Mouse (Mus musculus): ENCODE data around the gene Pelp1. TPM values are rescaled to one million over a fixed set of nuclear protein-coding genes. Genes with fewer than 3 reads are reported as not detected.

Pelp1 gene
- polyA plus RNA-seq, 1 experiment from 2014 or later = 34.9 TPM

DNA sequence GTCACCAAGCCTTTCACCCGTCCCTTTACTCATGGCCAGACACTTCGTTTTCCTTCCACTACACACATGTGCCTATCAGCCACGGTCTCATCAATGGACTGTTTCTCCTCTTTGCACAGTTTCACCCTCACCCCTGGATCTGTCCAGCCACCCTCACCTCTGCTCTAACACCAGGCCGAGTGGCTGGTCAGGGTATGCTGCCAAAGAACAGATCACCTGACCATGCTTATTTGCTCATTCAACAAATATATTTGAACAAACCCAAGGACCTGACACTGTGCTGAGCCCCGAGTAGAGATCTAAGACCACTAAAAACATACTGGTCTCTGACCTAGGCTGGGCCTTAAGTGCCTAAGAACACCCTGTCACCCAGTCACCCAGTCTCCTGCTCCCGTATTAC is 34.8 kb upstream of the Pelp1 start:
- H3K27me3 ChIP-seq (ENCODE audit: control insufficient read depth, insufficient read depth, low read length) = no peaks in the 10 kb centered on the region
- no peak overlapping the region for H3K4me3 ChIP-seq (ENCODE audit: low read depth, low read length)
- H3K9ac ChIP-seq (replicated peaks; ENCODE audit: low read length) = no peak overlapping the region
- no peak for ATAC-seq (replicated peaks; ENCODE audit: insufficient number of reproducible peaks, low FRiP score, low TSS enrichment, low read depth)
- DNase-seq (ENCODE audit: low spot score) = no peak
- H3K36me3 ChIP-seq (replicated peaks; ENCODE audit: control insufficient read depth, insufficient read depth, low read depth, low read length) = no peaks in the 10 kb centered on the region
- no peaks in the 10 kb centered on the region for H3K9me3 ChIP-seq (replicated peaks; ENCODE audit: control insufficient read depth, low read length)
- H3K4me1 ChIP-seq (ENCODE audit: control insufficient read depth, insufficient read depth, low read length) = no peaks in the 10 kb centered on the region
- no peak overlapping the region for H3K4me2 ChIP-seq (ENCODE audit: low read depth, low read length)
- H3K27ac ChIP-seq (replicated peaks; ENCODE audit: low read depth, low read length) = no peak overlapping the region
- WGBS = 79% methylated on average over 6 of the region's 6 CpGs

DNA sequence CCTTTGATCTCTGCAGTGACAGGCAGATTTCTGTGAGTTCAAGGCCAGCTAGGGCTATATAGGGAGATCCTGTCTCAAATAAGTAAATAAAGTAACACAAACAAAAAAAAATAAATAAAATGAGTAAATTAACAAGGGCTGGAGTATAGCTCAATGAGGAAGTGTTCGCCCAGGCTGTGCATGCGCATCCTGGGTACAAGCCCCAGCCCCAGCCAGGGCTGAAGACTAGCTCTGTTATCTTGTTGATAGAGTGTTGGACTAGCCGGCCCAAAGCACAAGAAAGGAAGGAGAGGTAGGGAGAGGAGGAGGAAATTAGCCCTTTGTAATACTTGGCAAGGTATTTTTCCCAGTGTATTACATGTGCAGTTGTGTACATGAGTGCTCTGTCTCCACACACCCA is 34.1 kb upstream of the Pelp1 start:
- H3K36me3 ChIP-seq (replicated peaks; ENCODE audit: control insufficient read depth, insufficient read depth, low read depth, low read length) = no peaks in the 10 kb centered on the region
- no peaks in the 10 kb centered on the region for H3K27me3 ChIP-seq (ENCODE audit: control insufficient read depth, insufficient read depth, low read length)
- 91% methylated on average over 3 of the region's 3 CpGs for WGBS
- DNase-seq (ENCODE audit: low spot score) (no peak), ATAC-seq (replicated peaks; ENCODE audit: insufficient number of reproducible peaks, low FRiP score, low TSS enrichment, low read depth) (no peak)
- no peak overlapping the region for H3K4me2 ChIP-seq (ENCODE audit: low read depth, low read length)
- H3K4me3 ChIP-seq (ENCODE audit: low read depth, low read length) = no peak overlapping the region
- H3K9me3 ChIP-seq (replicated peaks; ENCODE audit: control insufficient read depth, low read length) = no peaks in the 10 kb centered on the region
- H3K4me1 ChIP-seq (ENCODE audit: control insufficient read depth, insufficient read depth, low read length) = no peaks in the 10 kb centered on the region
- H3K27ac ChIP-seq (replicated peaks; ENCODE audit: low read depth, low read length) = no peak overlapping the region
- no peak overlapping the region for H3K9ac ChIP-seq (replicated peaks; ENCODE audit: low read length)

DNA sequence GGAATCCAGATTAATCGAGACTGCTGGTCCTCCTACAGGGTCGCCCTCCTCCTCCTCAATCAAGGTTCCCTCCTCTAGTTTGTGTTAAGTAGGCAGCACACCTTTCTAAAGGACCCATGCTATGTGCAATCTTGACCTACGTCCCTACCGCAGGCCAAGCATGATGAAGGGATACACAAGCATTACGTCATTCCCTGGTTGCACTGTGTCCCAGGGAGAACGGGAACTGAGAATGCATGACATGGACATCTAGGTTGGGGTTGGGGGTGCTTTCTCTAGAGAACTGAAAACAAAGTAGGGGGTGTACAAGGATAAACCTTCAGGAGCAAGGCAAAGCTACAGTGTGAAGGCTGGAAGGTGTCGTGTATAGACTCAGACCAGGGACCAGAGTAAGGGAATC is 32.1 kb upstream of the Pelp1 start:
- Histone ChIP-seq H3K36me3 (replicated peaks; ENCODE audit: control insufficient read depth, insufficient read depth, low read depth, low read length) (no peaks in the 10 kb centered on the region), H3K9me3 (replicated peaks; ENCODE audit: control insufficient read depth, low read length) (no peaks in the 10 kb centered on the region), H3K4me3 (ENCODE audit: low read depth, low read length) (no peak overlapping the region), H3K27me3 (ENCODE audit: control insufficient read depth, insufficient read depth, low read length) (no peaks in the 10 kb centered on the region), H3K27ac (replicated peaks; ENCODE audit: low read depth, low read length) (no peak overlapping the region), H3K4me1 (ENCODE audit: control insufficient read depth, insufficient read depth, low read length) (no peaks in the 10 kb centered on the region), H3K4me2 (ENCODE audit: low read depth, low read length) (no peak overlapping the region), H3K9ac (replicated peaks; ENCODE audit: low read length) (no peak overlapping the region)
- ATAC-seq (replicated peaks; ENCODE audit: insufficient number of reproducible peaks, low FRiP score, low TSS enrichment, low read depth) (no peak), DNase-seq (ENCODE audit: low spot score) (no peak)
- 94% methylated on average over 7 of the region's 7 CpGs for WGBS

DNA sequence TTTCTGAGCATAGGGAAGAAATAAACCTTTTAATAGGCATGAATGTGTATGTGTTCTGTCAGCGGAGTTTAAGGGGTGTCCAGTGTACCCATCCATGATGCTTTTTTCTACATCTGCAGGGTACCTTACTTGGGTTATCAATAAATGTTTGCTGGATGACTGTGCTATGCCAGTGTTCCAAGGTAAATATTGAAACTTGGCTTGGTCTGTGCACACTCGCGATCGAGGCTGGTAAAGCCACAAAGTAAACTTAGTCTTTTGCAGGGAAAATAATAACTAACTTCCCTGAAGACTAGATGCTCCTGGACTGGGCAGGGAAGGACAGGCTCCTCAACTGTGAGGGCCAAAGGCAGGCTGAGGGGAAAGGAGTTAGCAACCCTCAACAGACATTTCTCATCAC is 30.8 kb upstream of the Pelp1 start:
- H3K4me2 ChIP-seq (ENCODE audit: low read depth, low read length) = no peak overlapping the region
- no peak overlapping the region for H3K9ac ChIP-seq (replicated peaks; ENCODE audit: low read length)
- H3K4me3 ChIP-seq (ENCODE audit: low read depth, low read length) = no peak overlapping the region
- H3K27me3 ChIP-seq (ENCODE audit: control insufficient read depth, insufficient read depth, low read length) = no peaks in the 10 kb centered on the region
- H3K4me1 ChIP-seq (ENCODE audit: control insufficient read depth, insufficient read depth, low read length) = no peaks in the 10 kb centered on the region
- no peaks in the 10 kb centered on the region for H3K36me3 ChIP-seq (replicated peaks; ENCODE audit: control insufficient read depth, insufficient read depth, low read depth, low read length)
- no peaks in the 10 kb centered on the region for H3K9me3 ChIP-seq (replicated peaks; ENCODE audit: control insufficient read depth, low read length)
- ATAC-seq (replicated peaks; ENCODE audit: insufficient number of reproducible peaks, low FRiP score, low TSS enrichment, low read depth) (no peak), DNase-seq (ENCODE audit: low spot score) (no peak)
- H3K27ac ChIP-seq (replicated peaks; ENCODE audit: low read depth, low read length) = no peak overlapping the region
- WGBS = 93% methylated on average over 4 of the region's 4 CpGs

DNA sequence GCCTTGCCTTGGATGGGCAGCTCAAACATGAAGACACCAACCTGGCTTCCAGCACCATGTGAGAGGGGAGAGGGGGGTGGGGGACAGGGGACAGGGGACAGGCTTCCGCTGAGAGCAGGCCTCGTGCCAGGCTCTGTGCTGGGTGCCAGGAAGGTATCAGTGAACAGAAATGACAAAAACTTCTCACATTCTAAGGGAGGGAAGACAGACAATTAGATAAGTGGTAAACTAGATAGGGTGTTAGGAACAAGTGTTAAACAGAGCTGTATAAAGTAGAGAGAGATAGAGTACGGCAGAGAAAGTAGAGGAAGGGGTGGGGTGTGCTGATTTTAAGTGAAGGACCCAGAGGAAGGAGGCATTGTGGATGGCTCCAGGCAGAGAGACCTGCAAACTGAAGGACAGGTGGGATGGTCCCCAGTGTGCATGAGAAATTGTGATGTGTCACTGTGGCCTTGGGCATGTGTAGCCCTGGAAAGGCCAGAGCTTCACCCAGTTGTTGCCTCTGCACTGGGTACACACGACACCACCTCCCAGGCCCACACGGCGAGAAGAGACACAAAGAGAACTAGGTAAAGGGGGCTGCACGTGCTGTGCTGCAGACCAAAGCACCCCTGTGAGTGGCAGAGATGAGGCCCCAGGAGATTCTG is 29.0 kb upstream of the Pelp1 start:
- ATAC-seq (replicated peaks; ENCODE audit: insufficient number of reproducible peaks, low FRiP score, low TSS enrichment, low read depth) (no peak), DNase-seq (ENCODE audit: low spot score) (no peak)
- Histone ChIP-seq H3K4me3 (ENCODE audit: low read depth, low read length) (no peak overlapping the region), H3K9me3 (replicated peaks; ENCODE audit: control insufficient read depth, low read length) (no peaks in the 10 kb centered on the region), H3K9ac (replicated peaks; ENCODE audit: low read length) (no peak overlapping the region), H3K27me3 (ENCODE audit: control insufficient read depth, insufficient read depth, low read length) (no peaks in the 10 kb centered on the region), H3K36me3 (replicated peaks; ENCODE audit: control insufficient read depth, insufficient read depth, low read depth, low read length) (no peaks in the 10 kb centered on the region), H3K4me2 (ENCODE audit: low read depth, low read length) (no peak overlapping the region), H3K4me1 (ENCODE audit: control insufficient read depth, insufficient read depth, low read length) (no peaks in the 10 kb centered on the region), H3K27ac (replicated peaks; ENCODE audit: low read depth, low read length) (no peak overlapping the region)
- WGBS = 89% methylated on average over 7 of the region's 7 CpGs

DNA sequence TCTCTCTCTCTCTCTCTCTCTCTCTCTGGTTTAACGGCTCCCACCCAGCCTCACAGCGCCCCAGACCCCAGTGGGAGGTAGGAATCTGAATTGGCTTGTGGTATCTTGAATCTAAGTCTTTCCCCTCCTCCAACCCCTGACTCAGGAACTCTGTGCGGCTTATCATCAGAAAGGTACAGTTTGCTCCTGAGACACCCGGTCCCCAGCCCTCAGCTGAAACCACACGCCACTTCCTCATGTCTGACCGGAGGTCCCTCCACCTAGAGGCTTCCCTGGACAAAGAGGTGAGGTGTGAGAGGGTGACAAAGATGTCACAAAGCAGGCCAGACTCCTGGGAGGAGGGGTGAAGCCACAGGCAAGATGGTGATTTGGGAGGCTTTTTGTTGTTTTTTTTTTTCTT is 27.6 kb upstream of the Pelp1 start:
- Histone ChIP-seq H3K27ac (replicated peaks; ENCODE audit: low read depth, low read length) (no peak overlapping the region), H3K9ac (replicated peaks; ENCODE audit: low read length) (no peak overlapping the region), H3K4me1 (ENCODE audit: control insufficient read depth, insufficient read depth, low read length) (peaks cover 5% of the 10 kb centered on the region; the same call in 1 of the 2 replicates), H3K9me3 (replicated peaks; ENCODE audit: control insufficient read depth, low read length) (no peaks in the 10 kb centered on the region), H3K27me3 (ENCODE audit: control insufficient read depth, insufficient read depth, low read length) (no peaks in the 10 kb centered on the region), H3K4me3 (ENCODE audit: low read depth, low read length) (no peak overlapping the region), H3K4me2 (ENCODE audit: low read depth, low read length) (no peak overlapping the region), H3K36me3 (replicated peaks; ENCODE audit: control insufficient read depth, insufficient read depth, low read depth, low read length) (no peaks in the 10 kb centered on the region)
- DNase-seq (ENCODE audit: low spot score) (no peak), ATAC-seq (replicated peaks; ENCODE audit: insufficient number of reproducible peaks, low FRiP score, low TSS enrichment, low read depth) (no peak)
- WGBS = 88% methylated on average over 6 of the region's 6 CpGs

DNA sequence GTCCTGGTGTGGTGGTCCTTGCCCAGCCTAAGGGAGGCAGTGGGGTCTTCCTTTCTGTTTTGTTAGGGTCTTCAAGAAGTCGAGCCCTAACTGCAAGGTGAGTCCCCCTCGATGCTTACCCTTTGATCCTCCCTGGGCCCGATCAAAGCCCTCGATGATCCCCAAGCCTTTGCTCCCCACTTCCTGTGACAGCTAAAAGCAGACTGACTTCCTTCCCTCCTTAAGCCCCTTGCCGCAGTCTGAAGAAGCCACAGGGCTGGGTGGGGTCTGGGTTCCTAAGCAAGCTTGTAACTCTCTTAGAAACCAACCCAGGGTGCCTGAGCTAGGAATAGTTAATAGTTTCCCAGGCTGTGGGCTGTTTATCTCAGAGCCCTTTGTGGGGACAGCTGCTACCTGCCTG is 25.6 kb upstream of the Pelp1 start:
- H3K9ac ChIP-seq (replicated peaks; ENCODE audit: low read length) = no peak overlapping the region
- DNase-seq (ENCODE audit: low spot score) = no peak
- ATAC-seq (replicated peaks; ENCODE audit: insufficient number of reproducible peaks, low FRiP score, low TSS enrichment, low read depth) = no peak
- peaks cover 5% of the 10 kb centered on the region; the same call in 1 of the 2 replicates for H3K4me1 ChIP-seq (ENCODE audit: control insufficient read depth, insufficient read depth, low read length)
- H3K27me3 ChIP-seq (ENCODE audit: control insufficient read depth, insufficient read depth, low read length) = no peaks in the 10 kb centered on the region
- no peak overlapping the region for H3K4me2 ChIP-seq (ENCODE audit: low read depth, low read length)
- WGBS = 77% methylated on average over 5 of the region's 5 CpGs
- H3K9me3 ChIP-seq (replicated peaks; ENCODE audit: control insufficient read depth, low read length) = no peaks in the 10 kb centered on the region
- H3K36me3 ChIP-seq (replicated peaks; ENCODE audit: control insufficient read depth, insufficient read depth, low read depth, low read length) = no peaks in the 10 kb centered on the region
- no peak overlapping the region for H3K4me3 ChIP-seq (ENCODE audit: low read depth, low read length)
- no peak overlapping the region for H3K27ac ChIP-seq (replicated peaks; ENCODE audit: low read depth, low read length)

DNA sequence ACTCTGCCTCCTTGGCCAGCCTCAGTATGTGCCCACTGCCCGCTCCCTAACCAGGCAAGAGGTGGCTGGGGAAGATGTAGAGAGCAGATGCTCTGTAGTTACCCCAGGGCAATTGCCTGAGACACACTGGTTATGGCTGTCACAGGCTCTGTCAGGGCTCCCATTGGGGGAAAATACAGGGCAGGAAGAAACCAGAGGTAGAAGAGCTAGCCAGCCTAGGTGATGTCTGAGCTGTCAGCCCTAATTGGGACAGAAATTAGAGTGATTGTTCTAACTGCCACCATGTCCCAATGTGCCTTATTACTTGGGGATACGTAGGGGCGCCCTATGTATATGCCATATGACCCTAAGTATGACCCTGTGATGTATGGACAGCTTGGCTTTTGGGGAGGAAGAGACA is 24.1 kb upstream of the Pelp1 start:
- Histone ChIP-seq H3K9me3 (replicated peaks; ENCODE audit: control insufficient read depth, low read length) (no peaks in the 10 kb centered on the region), H3K4me3 (ENCODE audit: low read depth, low read length) (0 out of 2 replicates have a peak overlapping the region, but pooled peaks have one; percentile 68), H3K27ac (replicated peaks; ENCODE audit: low read depth, low read length) (no peak overlapping the region), H3K4me1 (ENCODE audit: control insufficient read depth, insufficient read depth, low read length) (peaks cover 5% of the 10 kb centered on the region; the same call in 1 of the 2 replicates), H3K9ac (replicated peaks; ENCODE audit: low read length) (no peak overlapping the region), H3K4me2 (ENCODE audit: low read depth, low read length) (no peak overlapping the region), H3K27me3 (ENCODE audit: control insufficient read depth, insufficient read depth, low read length) (no peaks in the 10 kb centered on the region), H3K36me3 (replicated peaks; ENCODE audit: control insufficient read depth, insufficient read depth, low read depth, low read length) (no peaks in the 10 kb centered on the region)
- ATAC-seq (replicated peaks; ENCODE audit: insufficient number of reproducible peaks, low FRiP score, low TSS enrichment, low read depth) = no peak
- 83% methylated on average over 3 of the region's 3 CpGs for WGBS
- DNase-seq (ENCODE audit: low spot score) = no peak
